Mouse (Mus musculus) embryonic facial prominence, embryonic 15.5 days (tissue): ENCODE data around the gene Smoc1. TPM values are rescaled to one million over a fixed set of nuclear protein-coding genes. Genes with fewer than 3 reads are reported as not detected.

Source experiments
- ATAC-seq: fragments of 200-750 bp; cut with Nextera tagmentation; 2 replicates; pipeline ENCODE4 v1.8.0; 2017; ENCODE audit warnings: low read depth, moderate TSS enrichment; ENCODE audit not compliant: insufficient number of reproducible peaks, low FRiP score, low TSS enrichment
- H3K27ac ChIP-seq: fragments of 300-500 bp; sonication (generic); replicated peaks from 2 replicates; pipeline ENCODE4 v1.5.1; 2015; ENCODE audit warnings: mild to moderate bottlenecking, inconsistent platforms
- H3K27me3 ChIP-seq: fragments of 300-500 bp; sonication (generic); 2 replicates; pipeline ENCODE4 v1.6.1; 2015; ENCODE audit warnings: inconsistent platforms
- H3K36me3 ChIP-seq: fragments of 300-500 bp; sonication (generic); 2 replicates; pipeline ENCODE4 v1.6.1; 2015; ENCODE audit warnings: mild to moderate bottlenecking, inconsistent platforms
- H3K4me1 ChIP-seq: fragments of 300-500 bp; sonication (generic); 2 replicates; pipeline ENCODE4 v1.6.1; 2015; ENCODE audit warnings: inconsistent platforms
- H3K4me2 ChIP-seq: fragments of 300-500 bp; sonication (generic); replicated peaks from 2 replicates; pipeline ENCODE4 v1.6.1; 2015; ENCODE audit warnings: mild to moderate bottlenecking, inconsistent platforms
- H3K4me3 ChIP-seq: fragments of 300-500 bp; sonication (generic); replicated peaks from 2 replicates; pipeline ENCODE4 v1.5.1; 2015; ENCODE audit warnings: mild to moderate bottlenecking, inconsistent platforms
- H3K9ac ChIP-seq: fragments of 300-500 bp; sonication (generic); 2 replicates; pipeline ENCODE4 v1.6.1; 2015; ENCODE audit warnings: inconsistent platforms
- H3K9me3 ChIP-seq: fragments of 300-500 bp; sonication (generic); replicated peaks from 2 replicates; pipeline ENCODE4 v1.6.1; 2016; ENCODE audit warnings: inconsistent platforms
- WGBS: fragments of 180-500 bp; shearing (Covaris S2); methylation state at CpG from one replicate; pipeline ENCODE4 v1.1.7; 2015; 5-methylcytosine and 5-hydroxymethylcytosine counted together
- polyA plus RNA-seq: library from polyadenylated mRNA; unstranded; fragments of >200 nt; fragmentation: Nextera tagmentation; extraction: Ambion mirVana; gene quantifications from 2 replicates; pipeline ENCODE4 v1.2.1, GENCODE M21; 2015

The Smoc1 gene
- polyA plus RNA-seq, 1 experiment from 2014 or later: 8.1 TPM

DNA sequence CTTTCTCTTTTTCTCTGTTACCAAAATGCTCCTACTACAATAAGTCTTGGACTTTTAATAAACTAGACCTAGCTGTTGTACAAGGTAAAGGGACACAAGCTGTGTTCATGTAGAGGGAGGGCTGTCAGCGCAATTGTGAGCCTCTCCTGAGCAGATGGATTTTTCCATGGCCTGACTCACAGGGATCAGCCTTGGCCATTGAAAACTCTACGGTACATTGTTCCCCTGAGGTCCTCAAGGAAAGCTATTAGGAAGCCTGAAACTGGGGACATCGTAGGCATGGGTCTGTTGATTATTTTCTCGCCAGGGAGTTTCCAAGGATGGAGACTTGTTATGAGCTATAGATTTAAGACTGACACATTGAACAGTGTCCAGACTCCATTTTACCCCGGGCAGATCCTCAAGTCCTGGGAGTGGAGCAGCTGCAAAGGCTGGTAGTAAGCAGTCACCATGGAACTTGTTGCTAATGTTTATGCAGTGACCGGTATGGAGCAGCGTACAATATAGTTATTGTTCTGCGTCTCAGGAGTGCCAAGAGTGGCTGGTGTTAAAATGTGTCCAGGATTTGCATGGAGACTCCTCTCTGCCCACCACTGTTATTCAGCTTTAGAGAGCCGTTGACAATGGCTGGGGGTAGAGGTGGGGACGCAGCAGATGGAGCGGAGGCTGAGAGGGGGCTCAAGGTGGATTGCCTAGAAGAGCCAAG is 28.5 kb downstream of the Smoc1 start:
- peaks cover 9% of the 10 kb centered on the region; the same call in 1 of the 2 replicates for H3K4me1 ChIP-seq
- H3K9me3 ChIP-seq: no peaks in the 10 kb centered on the region
- WGBS: 64% methylated on average over 11 of the region's 11 CpGs
- no peak overlapping the region for H3K4me2 ChIP-seq
- no peaks in the 10 kb centered on the region for H3K36me3 ChIP-seq
- H3K4me3 ChIP-seq: no peak overlapping the region
- no peaks in the 10 kb centered on the region for H3K27me3 ChIP-seq
- H3K27ac ChIP-seq: no peak overlapping the region
- no peak overlapping the region for H3K9ac ChIP-seq
- ATAC-seq: no peak

DNA sequence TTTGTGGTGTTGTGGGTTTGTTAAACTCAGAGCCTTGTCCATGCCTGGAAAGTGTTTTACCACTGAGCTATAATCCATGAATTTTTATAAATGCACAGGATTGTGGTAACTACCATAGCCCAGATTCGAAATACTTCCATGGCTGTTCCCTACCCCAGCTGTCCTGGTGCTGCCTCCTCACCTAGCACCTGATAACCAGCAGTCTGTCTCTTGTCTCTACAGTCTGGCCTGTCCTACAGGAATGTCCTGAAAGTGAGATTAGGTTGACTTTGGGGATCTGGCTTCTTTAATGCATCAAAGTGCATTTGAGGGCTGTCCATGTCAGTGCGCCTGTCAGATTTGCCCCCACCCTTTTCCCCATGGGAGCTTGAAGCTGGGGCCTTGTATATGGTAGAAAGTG is 29.2 kb downstream of the Smoc1 start:
- H3K4me3 ChIP-seq: no peak overlapping the region
- H3K4me2 ChIP-seq: no peak overlapping the region
- H3K4me1 ChIP-seq: peaks cover 9% of the 10 kb centered on the region; the same call in 1 of the 2 replicates
- no peaks in the 10 kb centered on the region for H3K27me3 ChIP-seq
- no peaks in the 10 kb centered on the region for H3K9me3 ChIP-seq
- no peak for ATAC-seq
- no peaks in the 10 kb centered on the region for H3K36me3 ChIP-seq
- no peak overlapping the region for H3K9ac ChIP-seq
- 89% methylated on average over 2 of the region's 2 CpGs for WGBS
- no peak overlapping the region for H3K27ac ChIP-seq

DNA sequence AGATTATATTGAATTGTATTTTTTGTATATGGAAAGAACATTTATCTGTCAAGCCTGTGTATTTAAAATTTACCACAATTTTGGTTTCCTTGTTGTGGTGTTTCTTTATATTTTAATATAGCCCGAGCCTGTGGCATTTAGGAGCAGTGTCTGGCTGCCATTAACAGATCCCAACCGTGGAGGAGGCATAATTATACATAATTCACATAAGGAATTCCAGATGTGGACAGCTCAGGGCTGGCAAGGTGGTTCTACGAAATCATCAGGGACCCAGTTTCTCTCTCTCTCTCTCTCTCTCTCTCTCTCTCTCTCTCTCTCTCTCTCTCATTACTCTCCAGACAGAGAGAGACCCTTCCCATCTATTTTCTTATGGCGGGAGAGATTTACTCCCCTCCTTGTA is 31.0 kb downstream of the Smoc1 start:
- 20% methylated on average over 4 of the region's 4 CpGs for WGBS
- H3K9ac ChIP-seq: no peak overlapping the region
- ATAC-seq: no peak

DNA sequence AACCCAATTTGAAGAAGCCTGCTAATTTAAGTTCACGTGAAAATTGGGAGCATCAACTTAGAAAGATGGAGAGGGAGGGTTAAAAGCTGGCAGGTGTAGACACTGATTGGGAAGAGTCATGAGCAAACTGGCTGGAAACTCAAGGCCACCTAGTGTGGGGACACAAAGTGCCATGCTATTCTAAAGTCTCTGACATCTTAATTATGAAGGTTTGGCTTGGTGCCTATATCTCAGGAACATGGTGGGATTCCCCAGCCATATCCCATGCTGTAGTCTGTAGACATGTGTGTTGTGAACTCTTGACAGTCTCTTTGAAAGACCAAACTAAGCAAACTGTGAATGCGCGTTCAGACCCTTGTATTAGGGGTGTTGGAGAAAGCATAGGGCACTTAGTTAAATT is 32.0 kb downstream of the Smoc1 start:
- Histone ChIP-seq H3K4me1 (peaks cover 9% of the 10 kb centered on the region; the same call in 1 of the 2 replicates), H3K4me2 (no peak overlapping the region), H3K9me3 (no peaks in the 10 kb centered on the region), H3K4me3 (no peak overlapping the region), H3K36me3 (no peaks in the 10 kb centered on the region), H3K27me3 (no peaks in the 10 kb centered on the region), H3K9ac (no peak overlapping the region), H3K27ac (no peak overlapping the region)
- no peak for ATAC-seq
- WGBS: 87% methylated on average over 3 of the region's 3 CpGs

More for the DNA sequence above, 31.0 kb downstream of the Smoc1 start:
- H3K36me3 ChIP-seq: no peaks in the 10 kb centered on the region
- no peak overlapping the region for H3K4me3 ChIP-seq
- no peak overlapping the region for H3K27ac ChIP-seq
- H3K27me3 ChIP-seq: no peaks in the 10 kb centered on the region
- peaks cover 9% of the 10 kb centered on the region; the same call in 1 of the 2 replicates for H3K4me1 ChIP-seq
- H3K4me2 ChIP-seq: no peak overlapping the region
- H3K9me3 ChIP-seq: no peaks in the 10 kb centered on the region

DNA sequence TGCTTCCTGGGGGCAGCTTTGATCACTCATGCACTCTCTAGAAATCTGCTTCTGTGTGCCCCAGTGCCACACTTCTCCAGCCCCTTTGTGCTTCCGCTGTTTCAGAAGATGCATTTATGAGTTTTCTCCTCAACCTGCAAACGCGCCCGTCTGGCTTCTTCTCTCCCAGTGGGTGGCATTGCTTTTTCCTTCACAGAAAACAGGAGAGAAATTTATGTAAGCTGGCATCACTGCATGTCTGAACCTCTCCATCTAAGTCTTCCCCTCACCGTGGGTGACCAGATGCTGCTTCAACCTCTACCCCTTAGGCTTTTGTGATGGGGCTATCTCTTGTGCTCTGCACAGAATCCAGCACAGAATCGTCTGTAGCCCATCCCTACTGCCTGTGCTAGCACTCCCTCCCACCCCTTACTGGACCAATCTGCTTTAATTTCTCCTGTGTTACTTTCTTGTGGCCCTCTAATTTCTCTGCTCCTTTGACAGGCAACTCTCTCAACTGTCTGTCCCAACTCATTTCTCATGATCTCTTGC is 35.3 kb downstream of the Smoc1 start:
- no peak overlapping the region for H3K4me3 ChIP-seq
- no peak overlapping the region for H3K27ac ChIP-seq
- H3K4me2 ChIP-seq: no peak overlapping the region
- ATAC-seq: no peak
- peaks cover 4% of the 10 kb centered on the region; the same call in 1 of the 2 replicates for H3K4me1 ChIP-seq
- H3K27me3 ChIP-seq: no peaks in the 10 kb centered on the region
- no peaks in the 10 kb centered on the region for H3K36me3 ChIP-seq
- H3K9ac ChIP-seq: no peak overlapping the region
- WGBS: 80% methylated on average over 6 of the region's 6 CpGs
- no peaks in the 10 kb centered on the region for H3K9me3 ChIP-seq

DNA sequence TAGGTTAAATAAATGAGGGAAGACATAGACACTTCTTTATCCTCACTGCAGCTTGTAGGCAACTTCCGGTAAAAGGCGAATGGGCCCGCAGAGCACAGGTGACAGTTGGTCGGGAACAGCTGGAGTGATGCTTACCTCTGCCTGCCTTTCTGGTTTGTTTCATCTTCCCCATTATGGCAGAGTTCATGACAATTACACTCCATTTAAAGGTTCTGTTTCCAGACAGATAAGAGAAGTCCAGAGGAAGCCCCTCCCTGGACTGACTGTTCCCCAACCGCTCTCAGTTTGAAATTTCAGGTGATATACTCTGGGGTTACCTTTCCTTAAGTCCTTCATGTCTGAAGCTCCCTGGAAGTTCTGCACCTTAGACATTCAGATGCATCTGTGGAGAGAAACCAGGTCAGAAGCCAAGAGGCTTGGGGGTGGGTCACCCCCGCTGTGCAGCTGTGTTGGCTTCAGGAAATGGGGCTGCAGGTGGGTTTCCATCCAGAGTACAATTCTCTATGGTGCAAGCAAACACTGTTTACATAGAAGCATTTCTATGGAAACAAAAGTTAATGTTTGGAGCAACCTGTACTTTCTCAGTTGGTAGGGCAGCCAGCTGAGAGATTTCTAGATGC is 36.8 kb downstream of the Smoc1 start:
- H3K4me1 ChIP-seq: no peaks in the 10 kb centered on the region

DNA sequence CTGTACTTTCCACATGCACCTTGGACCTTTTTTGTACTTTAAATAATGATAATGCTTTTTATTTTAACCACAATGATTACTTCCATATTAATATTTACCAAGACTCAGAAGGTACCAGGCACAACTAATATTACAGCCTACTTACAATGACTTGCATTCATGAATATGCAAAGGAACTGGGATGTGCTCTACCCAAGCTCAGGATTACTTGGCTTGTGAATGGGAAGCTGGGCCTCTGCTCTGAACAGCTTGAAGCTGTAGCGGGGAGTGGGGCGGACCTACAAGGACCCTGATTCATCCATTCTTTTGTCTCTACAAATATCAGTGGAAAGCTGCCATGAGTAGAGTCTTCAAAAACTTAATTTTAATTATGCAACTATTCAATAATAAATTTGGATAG is 47.5 kb downstream of the Smoc1 start:
- Histone ChIP-seq H3K4me3 (no peak overlapping the region), H3K4me1 (no peaks in the 10 kb centered on the region), H3K9me3 (peaks cover 7% of the 10 kb centered on the region; the same call in 1 of the 2 replicates), H3K9ac (no peak overlapping the region), H3K27me3 (no peaks in the 10 kb centered on the region), H3K36me3 (no peaks in the 10 kb centered on the region), H3K27ac (no peak overlapping the region), H3K4me2 (no peak overlapping the region)
- 81% methylated on average over 2 of the region's 2 CpGs for WGBS
- ATAC-seq: no peak

More for the DNA sequence above, 36.8 kb downstream of the Smoc1 start:
- no peak overlapping the region for H3K4me3 ChIP-seq
- no peak overlapping the region for H3K27ac ChIP-seq
- H3K36me3 ChIP-seq: no peaks in the 10 kb centered on the region
- H3K9ac ChIP-seq: no peak overlapping the region
- H3K4me2 ChIP-seq: no peak overlapping the region
- 78% methylated on average over 6 of the region's 6 CpGs for WGBS
- no peaks in the 10 kb centered on the region for H3K9me3 ChIP-seq
- ATAC-seq: no peak
- H3K27me3 ChIP-seq: no peaks in the 10 kb centered on the region

DNA sequence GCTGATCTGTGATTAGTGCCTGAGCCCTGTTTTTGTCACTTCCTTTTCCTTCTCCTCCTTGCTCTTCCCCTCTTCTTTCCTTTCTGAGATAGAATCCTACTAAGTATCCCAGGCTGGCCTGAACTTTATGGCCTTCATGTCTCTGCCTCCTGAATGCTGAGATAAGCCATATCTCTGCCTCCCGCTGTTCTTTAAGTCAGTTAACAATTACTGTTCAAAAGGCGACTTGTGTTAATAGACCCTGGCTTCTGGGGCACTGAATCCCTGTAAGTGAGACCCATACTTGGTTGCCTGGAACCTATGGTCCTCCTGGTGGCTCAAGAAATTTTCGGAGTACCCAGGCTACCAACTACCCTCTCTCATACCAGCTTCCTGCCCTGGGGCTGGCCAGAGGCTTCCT is 48.3 kb downstream of the Smoc1 start:
- Histone ChIP-seq H3K4me2 (no peak overlapping the region), H3K4me1 (no peaks in the 10 kb centered on the region), H3K27ac (no peak overlapping the region), H3K27me3 (no peaks in the 10 kb centered on the region), H3K4me3 (no peak overlapping the region), H3K36me3 (no peaks in the 10 kb centered on the region), H3K9me3 (peaks cover 8% of the 10 kb centered on the region; the same call in 1 of the 2 replicates), H3K9ac (no peak overlapping the region)
- no peak for ATAC-seq
- WGBS: 77% methylated on average over 3 of the region's 3 CpGs

DNA sequence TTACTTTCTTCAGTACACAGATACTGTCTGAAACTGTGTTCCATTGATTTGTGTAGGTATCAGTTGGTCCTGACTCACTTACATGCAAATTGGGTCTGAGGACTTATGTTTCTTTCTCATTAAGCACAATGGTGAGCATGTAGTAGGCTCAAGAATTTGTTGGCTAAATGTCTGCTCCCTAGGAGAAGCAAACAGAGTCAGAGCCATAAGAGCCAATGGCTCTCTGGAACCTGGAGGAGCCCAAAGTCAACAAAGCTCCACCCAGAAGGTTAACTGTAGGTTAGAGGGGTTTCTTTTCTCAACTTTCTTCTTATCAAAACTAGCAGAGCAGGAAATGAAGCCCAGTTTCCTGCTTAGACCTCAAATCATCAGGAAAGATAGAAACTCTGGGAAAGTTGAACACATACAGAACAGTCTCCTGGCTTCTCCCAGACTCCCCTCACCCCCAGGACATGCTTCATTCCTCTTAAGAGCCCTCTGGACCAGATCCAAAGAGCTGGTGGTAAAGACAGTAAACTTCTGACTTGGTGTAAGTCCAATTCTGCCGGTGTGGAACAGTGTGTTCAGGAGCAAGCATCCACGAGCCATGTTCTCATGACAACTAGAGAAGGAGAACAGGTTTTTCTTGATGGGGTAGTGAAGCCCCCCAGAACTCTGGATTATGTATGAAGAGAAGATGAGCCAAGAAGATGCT is 51.5 kb downstream of the Smoc1 start:
- Histone ChIP-seq H3K4me2 (no peak overlapping the region), H3K27ac (no peak overlapping the region), H3K9me3 (peaks cover 8% of the 10 kb centered on the region; the same call in 1 of the 2 replicates), H3K4me1 (no peaks in the 10 kb centered on the region), H3K27me3 (no peaks in the 10 kb centered on the region), H3K9ac (no peak overlapping the region), H3K36me3 (no peaks in the 10 kb centered on the region), H3K4me3 (no peak overlapping the region)
- no peak for ATAC-seq
- 66% methylated on average over 2 of the region's 2 CpGs for WGBS

DNA sequence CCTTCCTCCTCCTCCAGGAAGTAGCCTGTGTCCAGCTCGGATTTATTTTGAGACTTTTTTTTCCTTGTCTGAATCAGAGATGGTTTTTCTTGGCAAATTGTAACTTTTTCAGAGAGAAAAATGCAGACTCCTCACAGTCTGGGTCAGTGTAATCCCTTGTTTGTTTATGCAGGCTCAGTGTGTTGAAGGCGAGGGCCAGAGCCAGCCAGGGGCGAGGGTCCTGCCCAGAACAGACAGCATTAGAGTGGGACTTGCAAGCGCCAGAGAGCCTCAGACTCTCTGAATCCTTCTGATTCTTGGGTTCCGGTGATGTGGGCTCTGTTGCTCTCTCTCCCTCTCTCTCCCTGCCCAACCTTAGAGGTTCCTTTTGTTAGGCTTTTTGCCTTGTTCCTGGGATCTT is 53.7 kb downstream of the Smoc1 start:
- Histone ChIP-seq H3K9me3 (peaks cover 8% of the 10 kb centered on the region; the same call in 1 of the 2 replicates), H3K4me3 (no peak overlapping the region)

DNA sequence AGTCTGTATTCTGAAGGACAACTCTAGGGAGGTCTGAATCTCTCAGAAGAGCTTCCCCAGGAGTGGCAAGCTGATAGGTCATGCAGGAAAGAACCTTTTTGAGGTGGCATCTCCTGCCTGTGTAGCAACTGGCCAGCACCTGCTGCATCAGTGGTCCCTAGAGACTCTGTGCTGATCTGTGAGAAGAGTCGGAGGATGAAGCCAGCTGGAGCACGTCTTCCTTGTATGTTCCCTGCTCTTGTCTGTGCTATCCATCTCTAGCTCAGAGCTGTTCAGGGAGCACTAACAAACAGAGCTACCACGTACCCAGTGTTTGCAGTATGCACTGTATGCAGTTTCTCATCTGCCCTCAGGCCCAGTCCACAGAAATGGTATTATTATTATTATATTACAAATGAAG is 54.4 kb downstream of the Smoc1 start:
- H3K27ac ChIP-seq: no peak overlapping the region
- H3K27me3 ChIP-seq: no peaks in the 10 kb centered on the region
- H3K4me3 ChIP-seq: no peak overlapping the region
- 67% methylated on average over 3 of the region's 3 CpGs for WGBS
- peaks cover 8% of the 10 kb centered on the region; the same call in 1 of the 2 replicates for H3K9me3 ChIP-seq
- no peaks in the 10 kb centered on the region for H3K36me3 ChIP-seq
- no peaks in the 10 kb centered on the region for H3K4me1 ChIP-seq
- H3K9ac ChIP-seq: no peak overlapping the region
- no peak for ATAC-seq
- no peak overlapping the region for H3K4me2 ChIP-seq

More for the DNA sequence above, 53.7 kb downstream of the Smoc1 start:
- H3K4me2 ChIP-seq: no peak overlapping the region
- 63% methylated on average over 5 of the region's 5 CpGs for whole genome bisulfite sequencing
- H3K27ac ChIP-seq: no peak overlapping the region
- H3K4me1 ChIP-seq: no peaks in the 10 kb centered on the region
- H3K27me3 ChIP-seq: no peaks in the 10 kb centered on the region
- H3K36me3 ChIP-seq: no peaks in the 10 kb centered on the region
- ATAC-seq: no peak
- H3K9ac ChIP-seq: no peak overlapping the region
